In genomic region chr2:153053896-153054295, GRCm38 (mm10) we compare ENCODE assay signal across 29 mouse cellular contexts. TPM values are rescaled to one million over a fixed set of nuclear protein-coding genes. Genes with fewer than 3 reads are reported as not detected.
"Had no signal": no experiment of that assay in that cellular context is flagged by ENCODE, and none has a peak within 500 bp of the region (broad histone marks: within the 10 kb centered on the region; RNA-seq: fewer than 3 reads in every experiment).

No protein-coding gene starts in this region.

- H3K4me3 ChIP-seq: embryonic facial prominence, embryonic 10.5 days; embryonic facial prominence, embryonic 12.5 days; embryonic facial prominence, embryonic 13.5 days; embryonic facial prominence, embryonic 15.5 days; erythroblast, embryonic 14.5 days; forebrain, embryonic 10.5 days; forebrain, embryonic 12.5 days; forebrain, embryonic 13.5 days; forebrain, embryonic 15.5 days; gastrocnemius, adult 2 months; heart, adult 2 months; heart, embryonic 10.5 days; heart, embryonic 12.5 days had no signal

- H3K9me3 ChIP-seq: embryonic facial prominence, embryonic 10.5 days; embryonic facial prominence, embryonic 12.5 days; embryonic facial prominence, embryonic 13.5 days; embryonic facial prominence, embryonic 15.5 days; forebrain, embryonic 10.5 days; forebrain, embryonic 12.5 days; forebrain, embryonic 13.5 days; forebrain, embryonic 15.5 days; heart, embryonic 10.5 days; heart, embryonic 12.5 days had no signal

- H3K4me1 ChIP-seq: heart, embryonic 12.5 days had no signal

- DNase-seq: cerebellum, postnatal 14 days; embryo, embryonic 11 days; forebrain, postnatal 0 days; gastrocnemius, adult 2 months; gastrocnemius, postnatal 10 days; gastrocnemius, postnatal 14 days; gastrocnemius, postnatal 25 days; gastrocnemius, postnatal 36 days; heart, adult 11 months; heart, adult 18-20 months; heart, adult 2 months had no signal

- ATAC-seq: forebrain, embryonic 13.5 days; forebrain, embryonic 14.5 days; forebrain, embryonic 15.5 days; forebrain, embryonic 16.5 days; forebrain, postnatal 0 days had no signal

- H3K36me3 ChIP-seq: embryonic facial prominence, embryonic 10.5 days; embryonic facial prominence, embryonic 12.5 days; embryonic facial prominence, embryonic 13.5 days; embryonic facial prominence, embryonic 15.5 days; forebrain, embryonic 10.5 days; heart, embryonic 10.5 days; heart, embryonic 12.5 days had no signal

RNA-seq across cellular contexts. Expression of gene Ccm2l, which starts 11.9 kb away (rescaled TPM):
- total RNA-seq: common myeloid progenitor, adult 5-6 weeks had no signal

RNA-seq across cellular contexts. Expression of gene Xkr7, which starts 22.2 kb away (rescaled TPM):
- total RNA-seq: common myeloid progenitor, adult 5-6 weeks; gastrocnemius, adult 18-20 months; gastrocnemius, adult 2 months; gastrocnemius, adult 8-10 months; gastrocnemius, postnatal 36 days; granulocyte monocyte progenitor cell, adult 5-6 weeks; heart, adult 18-20 months; heart, adult 2 months; heart, adult 8-10 months had no signal
